Mouse (Mus musculus) CH12.LX (cell line): ENCODE results near the gene Atp8b5. TPM values are rescaled to one million over a fixed set of nuclear protein-coding genes. Genes with fewer than 3 reads are reported as not detected.

Experiments used
- DNase-seq: peaks from one replicate; pipeline ENCODE4 v3.0.0-alpha.2; 2013; ENCODE audit errors: extremely low read depth
- H3K27ac ChIP-seq: 2 replicates; pipeline ENCODE4 v1.5.1; 2012; ENCODE audit warnings: low read depth, mild to moderate bottlenecking, control low read depth, moderate library complexity; ENCODE audit not compliant: insufficient read depth
- H3K27me3 ChIP-seq: replicated peaks from 2 replicates; pipeline ENCODE3; 2012; ENCODE audit warnings: inconsistent platforms
- H3K36me3 ChIP-seq, 2 experiments: replicated peaks in 1 of 2; 2 replicates each; pipeline versions ENCODE3 to v1.6.1; 2012; ENCODE audit warnings: inconsistent platforms in 1 of 2, low read length in 1 of 2, mild to moderate bottlenecking in 1 of 2, mixed read lengths in 1 of 2, moderate library complexity in 1 of 2; ENCODE audit not compliant: control insufficient read depth in 1 of 2, insufficient read depth in 1 of 2
- H3K4me1 ChIP-seq, 2 experiments: 2 replicates each; pipeline ENCODE4 v1.6.1; 2012; ENCODE audit warnings: inconsistent platforms in 1 of 2, moderate library complexity in 1 of 2; ENCODE audit not compliant: insufficient read depth in 2 of 2, control insufficient read depth in 1 of 2
- H3K4me2 ChIP-seq: 2 replicates; pipeline ENCODE4 v1.6.1; 2012; ENCODE audit warnings: low read depth, mild to moderate bottlenecking, control low read depth; ENCODE audit not compliant: poor library complexity, insufficient read depth, severe bottlenecking
- H3K4me3 ChIP-seq, 3 experiments: fragments of 150-350 bp in 1 of 3; sonication (generic) in 1 of 3; replicated peaks in 1 of 3; 2 replicates each; pipeline versions ENCODE3 to v1.5.1; 2011 to 2012; ENCODE audit warnings: low read depth in 2 of 3, low read length in 2 of 3, mild to moderate bottlenecking in 2 of 3, moderate library complexity in 2 of 3, control low read depth in 1 of 3, improper control_type of control experiment in 1 of 3, inconsistent platforms in 1 of 3, mixed read lengths in 1 of 3; ENCODE audit not compliant: poor library complexity in 1 of 3
- H3K79me2 ChIP-seq: replicated peaks from 2 replicates; pipeline ENCODE4 v1.6.1; 2012; ENCODE audit warnings: mild to moderate bottlenecking, moderate library complexity; ENCODE audit not compliant: control insufficient read depth, poor library complexity, insufficient read depth, severe bottlenecking; ENCODE audit errors: extremely low read depth
- H3K9ac ChIP-seq: 2 replicates; pipeline ENCODE4 v1.6.1; 2012; ENCODE audit warnings: low read depth, mild to moderate bottlenecking, control low read depth, moderate library complexity; ENCODE audit not compliant: insufficient read depth
- H3K9me3 ChIP-seq: replicated peaks from 2 replicates; pipeline ENCODE3; 2012; ENCODE audit warnings: low read length, inconsistent platforms, mixed read lengths
- BHLHE40 ChIP-seq: IDR thresholded peaks from 2 replicates; pipeline ENCODE4 v1.6.1; 2011; ENCODE audit warnings: mild to moderate bottlenecking, low read depth, low read length, improper control_type of control experiment
- CTCF ChIP-seq, 2 experiments: IDR thresholded peaks in 1 of 2; conservative IDR thresholded peaks in 1 of 2; 2 replicates each; pipeline ENCODE4 v1.5.1; 2011 to 2012; ENCODE audit warnings: low read depth in 2 of 2, low read length in 2 of 2, improper control_type of control experiment in 1 of 2, inconsistent platforms in 1 of 2, mild to moderate bottlenecking in 1 of 2, moderate library complexity in 1 of 2
- E2F4 ChIP-seq: IDR thresholded peaks from 2 replicates; pipeline ENCODE4 v1.6.1; 2011; ENCODE audit warnings: low read depth, low read length, improper control_type of control experiment; ENCODE audit not compliant: insufficient replicate concordance
- ELF1 ChIP-seq: IDR thresholded peaks from 2 replicates; pipeline ENCODE4 v1.6.1; 2014; ENCODE audit warnings: low read depth, mild to moderate bottlenecking, inconsistent platforms, low read length, improper control_type of control experiment
- ETS1 ChIP-seq: conservative IDR thresholded peaks from 2 replicates; pipeline ENCODE4 v1.6.1; 2012; ENCODE audit warnings: low read depth, mild to moderate bottlenecking, inconsistent platforms, low read length, improper control_type of control experiment, moderate library complexity
- GABPA ChIP-seq: IDR thresholded peaks from 2 replicates; pipeline ENCODE4 v1.6.1; 2012; ENCODE audit warnings: low read depth, low read length, improper control_type of control experiment, inconsistent platforms; ENCODE audit not compliant: insufficient replicate concordance
- IRF4 ChIP-seq: IDR thresholded peaks from 2 replicates; pipeline ENCODE4 v1.6.1; 2014; ENCODE audit warnings: low read depth, mild to moderate bottlenecking, inconsistent platforms, low read length, improper control_type of control experiment
- JUND ChIP-seq: conservative IDR thresholded peaks from 2 replicates; pipeline ENCODE4 v1.6.1; 2011; ENCODE audit warnings: low read depth, low read length, improper control_type of control experiment
- MAFK ChIP-seq: IDR thresholded peaks from 2 replicates; pipeline ENCODE4 v1.6.1; 2011; ENCODE audit warnings: low read length, improper control_type of control experiment; ENCODE audit not compliant: insufficient replicate concordance
- MAX ChIP-seq: IDR thresholded peaks from 2 replicates; pipeline ENCODE4 v1.6.1; 2011; ENCODE audit warnings: low read length, improper control_type of control experiment
- MAZ ChIP-seq: IDR thresholded peaks from 2 replicates; pipeline ENCODE4 v1.6.1; 2012; ENCODE audit warnings: low read depth, mild to moderate bottlenecking, inconsistent platforms, low read length, improper control_type of control experiment, moderate library complexity
- MXI1 ChIP-seq: IDR thresholded peaks from 2 replicates; pipeline ENCODE4 v1.6.1; 2011; ENCODE audit warnings: mild to moderate bottlenecking, low read depth, low read length, improper control_type of control experiment
- MYC ChIP-seq: IDR thresholded peaks from 2 replicates; pipeline ENCODE4 v1.6.1; 2011; ENCODE audit warnings: low read depth, mild to moderate bottlenecking, improper control_type of control experiment, low read length
- NELFE ChIP-seq: IDR thresholded peaks from 2 replicates; pipeline ENCODE4 v1.6.1; 2011; ENCODE audit warnings: low read depth, low read length, improper control_type of control experiment
- NRF1 ChIP-seq: IDR thresholded peaks from 2 replicates; pipeline ENCODE4 v1.6.1; 2014; ENCODE audit warnings: low read depth, mild to moderate bottlenecking, inconsistent platforms, low read length, improper control_type of control experiment, moderate library complexity
- POLR2A ChIP-seq: IDR thresholded peaks from 2 replicates; pipeline ENCODE4 v1.6.1; 2011; ENCODE audit warnings: low read depth, mild to moderate bottlenecking, improper control_type of control experiment, low read length
- SIN3A ChIP-seq: IDR thresholded peaks from 2 replicates; pipeline ENCODE4 v1.6.1; 2012; ENCODE audit warnings: low read length, improper control_type of control experiment, inconsistent platforms
- UBTF ChIP-seq: IDR thresholded peaks from 2 replicates; pipeline ENCODE4 v1.6.1; 2012; ENCODE audit warnings: low read depth, mild to moderate bottlenecking, inconsistent platforms, low read length, improper control_type of control experiment, moderate library complexity
- USF1 ChIP-seq: IDR thresholded peaks from 2 replicates; pipeline ENCODE4 v1.6.1; 2014; ENCODE audit warnings: low read depth, mild to moderate bottlenecking, inconsistent platforms, low read length, improper control_type of control experiment
- USF2 ChIP-seq: conservative IDR thresholded peaks from 2 replicates; pipeline ENCODE4 v1.6.1; 2011; ENCODE audit warnings: low read depth, low read length, improper control_type of control experiment
- ZKSCAN1 ChIP-seq: IDR thresholded peaks from 2 replicates; pipeline ENCODE4 v1.6.1; 2012; ENCODE audit warnings: low read depth, inconsistent platforms, low read length, improper control_type of control experiment, borderline replicate concordance
- ZNF384 ChIP-seq: IDR thresholded peaks from 2 replicates; pipeline ENCODE4 v1.6.1; 2012; ENCODE audit warnings: low read depth, low read length, improper control_type of control experiment, inconsistent platforms
- dilution Hi-C: fragments of 300-500 bp; cut with MboI; formaldehyde crosslinking; loops from 2 replicates; pipeline ENCODE4 v1.14.3; 2020; ENCODE audit warnings: low sequenced_read_pairs; ENCODE audit not compliant: extremely low pct_unique_long_range_greater_than_20kb, extremely low pct_ligation_motif_present
- in situ Hi-C: fragments of 300-500 bp; cut with MboI; formaldehyde crosslinking; loops from 3 replicates; pipeline ENCODE4 v1.14.3; 2019; ENCODE audit warnings: low sequenced_read_pairs, low pct_ligation_motif_present, low pct_unique_long_range_greater_than_20kb, mixed read lengths
- polyA plus RNA-seq: library from polyadenylated mRNA; unstranded; fragments of >175 nt; gene quantifications from 2 replicates; pipeline ENCODE4 v1.2.1, GENCODE M21; 2012; ENCODE audit warnings: low read depth; ENCODE audit not compliant: insufficient read length
- total RNA-seq, 2 experiments: library from RNA; depleted of rRNA; stranded (reverse); fragments of 300-350 nt in 1 of 2; fragments of >200 nt in 1 of 2; gene quantifications; 2 replicates each; pipeline ENCODE4 v1.2.3; 2012 to 2014

The Atp8b5 gene
- total and polyA plus RNA-seq, 3 experiments = 0.13 to 1.3 (median 0.54) TPM

DNA sequence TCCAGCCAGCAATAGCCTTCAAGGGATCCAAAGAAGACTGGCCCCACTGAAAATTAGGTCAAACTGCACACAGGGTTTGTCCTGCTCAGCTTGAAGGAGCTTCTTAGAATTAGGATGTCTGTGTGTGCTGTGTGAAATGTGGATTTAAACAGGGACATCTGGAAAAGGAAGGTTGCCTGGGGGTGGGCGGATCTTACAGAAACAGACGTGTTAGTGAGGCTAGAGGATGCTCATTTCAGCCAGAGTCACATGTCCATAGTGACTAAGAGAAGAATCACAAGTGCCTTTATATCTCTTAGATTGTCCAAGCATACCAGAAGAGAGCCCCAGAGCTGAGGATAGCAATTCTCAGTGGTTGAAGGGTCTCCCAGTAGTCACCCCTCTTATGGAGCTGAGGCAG lies 18.1 kb upstream of the Atp8b5 start:
- no peak overlapping the region for H3K27ac ChIP-seq
- no peaks in the 10 kb centered on the region for H3K9me3 ChIP-seq
- no peak for TF ChIP-seq UBTF
- no peak for TF ChIP-seq USF2
- TF ChIP-seq E2F4 = no peak
- TF ChIP-seq USF1 = no peak
- no peak for TF ChIP-seq NELFE
- no peak for TF ChIP-seq ETS1
- no peak for TF ChIP-seq MAX
- TF ChIP-seq POLR2A = no peak
- TF ChIP-seq ZNF384 = no peak
- TF ChIP-seq MXI1 = no peak
- TF ChIP-seq NRF1 = no peak
- TF ChIP-seq SIN3A = no peak
- no peak for TF ChIP-seq IRF4
- no peak for TF ChIP-seq CTCF (conservative IDR thresholded peaks at IDR 0.05 in 1 of 2, IDR thresholded peaks at IDR 0.05 in 1 of 2; ENCODE audit: low read depth in 2 of 2, low read length in 2 of 2)
- no peak for TF ChIP-seq GABPA
- TF ChIP-seq, all 38 proteins: peak for 0
- in situ Hi-C loops (no loop called here), dilution Hi-C loops (no loop called here)
- no peak overlapping the region for H3K9ac ChIP-seq
- H3K4me1 ChIP-seq = no peaks in the 10 kb centered on the region
- peaks cover 11% of the 10 kb centered on the region for H3K27me3 ChIP-seq
- H3K4me2 ChIP-seq = no peak overlapping the region
- H3K36me3 ChIP-seq = no peaks in the 10 kb centered on the region
- H3K79me2 ChIP-seq = no peaks in the 10 kb centered on the region
- H3K4me3 ChIP-seq = no peak overlapping the region
- DNase-seq = no peak

DNA sequence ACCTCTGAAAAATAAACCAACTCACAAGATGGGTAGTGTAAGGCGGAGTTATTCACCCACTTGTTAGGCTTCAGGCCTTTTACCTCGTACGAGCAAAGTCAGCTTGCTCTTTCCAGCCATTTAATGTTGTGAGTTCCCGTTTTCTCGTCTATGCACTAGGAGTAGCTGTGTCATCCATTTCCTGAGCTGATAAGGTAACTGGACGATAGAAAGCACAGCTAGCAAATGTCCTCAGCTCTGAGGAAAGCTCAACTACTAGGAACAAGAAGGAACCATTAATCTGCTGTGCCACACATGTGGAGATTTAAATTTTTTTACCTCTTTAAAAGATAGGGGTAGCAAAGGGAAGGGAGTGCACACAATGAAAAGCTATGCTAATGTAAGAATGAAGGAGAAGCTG lies 15.7 kb upstream of the Atp8b5 start:
- dilution Hi-C loops (no loop called here), in situ Hi-C loops (no loop called here)
- Histone ChIP-seq H3K4me2 (no peak overlapping the region), H3K27me3 (peaks cover 5% of the 10 kb centered on the region), H3K9me3 (no peaks in the 10 kb centered on the region)
- no peak for DNase-seq
- no peak for TF ChIP-seq MXI1
- TF ChIP-seq IRF4 = no peak
- TF ChIP-seq MYC = no peak
- TF ChIP-seq MAZ = no peak
- TF ChIP-seq NRF1 = no peak
- TF ChIP-seq MAFK = no peak
- TF ChIP-seq GABPA = no peak
- no peak for TF ChIP-seq JUND
- TF ChIP-seq ELF1 = no peak
- TF ChIP-seq ETS1 = no peak
- TF ChIP-seq CTCF (conservative IDR thresholded peaks at IDR 0.05 in 1 of 2, IDR thresholded peaks at IDR 0.05 in 1 of 2; ENCODE audit: low read depth in 2 of 2, low read length in 2 of 2) = no peak
- TF ChIP-seq BHLHE40 = no peak
- TF ChIP-seq ZKSCAN1 = no peak
- TF ChIP-seq, all 38 proteins: peak for 0
- H3K79me2 ChIP-seq = no peaks in the 10 kb centered on the region
- H3K4me1 ChIP-seq = no peaks in the 10 kb centered on the region
- H3K27ac ChIP-seq = no peak overlapping the region
- H3K9ac ChIP-seq = no peak overlapping the region
- no peak overlapping the region for H3K4me3 ChIP-seq
- H3K36me3 ChIP-seq = no peaks in the 10 kb centered on the region
